Mouse (Mus musculus) ES-E14 (cell line): ENCODE data around the gene Cort. TPM values are rescaled to one million over a fixed set of nuclear protein-coding genes. Genes with fewer than 3 reads are reported as not detected.
A peak's percentile ranks its signal among the peaks of the same experiment; 100 is the strongest.

Experiments
- DNase-seq: peaks from one replicate; pipeline ENCODE4 v3.0.0-alpha.2; 2013; ENCODE audit warnings: low read depth, low spot score
- H3K27ac ChIP-seq: 2 replicates; pipeline ENCODE4 v1.5.1; 2012; ENCODE audit warnings: low read depth, mild to moderate bottlenecking, low read length, moderate library complexity, mixed read lengths; ENCODE audit not compliant: poor library complexity, insufficient read depth, severe bottlenecking
- H3K36me3 ChIP-seq: 2 replicates; pipeline ENCODE4 v1.6.1; 2012; ENCODE audit warnings: mild to moderate bottlenecking, low read length, moderate library complexity, mixed read lengths; ENCODE audit not compliant: control insufficient read depth, poor library complexity, insufficient read depth, severe bottlenecking
- H3K4me1 ChIP-seq, 2 experiments: fragments of 150-350 bp in 1 of 2; sonication (generic) in 1 of 2; 2 replicates each; pipeline ENCODE4 v1.6.1; 2012; ENCODE audit warnings: low read length in 2 of 2, mild to moderate bottlenecking in 1 of 2, mixed read lengths in 1 of 2; ENCODE audit not compliant: control insufficient read depth in 2 of 2, insufficient read depth in 2 of 2, poor library complexity in 1 of 2
- H3K4me3 ChIP-seq, 2 experiments: fragments of 150-350 bp in 1 of 2; sonication (generic) in 1 of 2; 2 replicates each; pipeline ENCODE4 v1.5.1; 2012; ENCODE audit warnings: low read length in 2 of 2, low read depth in 1 of 2, mild to moderate bottlenecking in 1 of 2, mixed read lengths in 1 of 2; ENCODE audit not compliant: insufficient read depth in 1 of 2, poor library complexity in 1 of 2, severe bottlenecking in 1 of 2
- H3K9ac ChIP-seq: 2 replicates; pipeline ENCODE4 v1.6.1; 2012; ENCODE audit warnings: low read depth, mild to moderate bottlenecking, low read length, mixed read lengths; ENCODE audit not compliant: poor library complexity, insufficient read depth, severe bottlenecking
- H3K9me3 ChIP-seq: fragments of 150-350 bp; sonication (generic); 2 replicates; pipeline ENCODE4 v1.6.1; 2012; ENCODE audit warnings: low read depth, mild to moderate bottlenecking, low read length; ENCODE audit not compliant: control insufficient read depth, insufficient read depth
- CHD2 ChIP-seq: IDR thresholded peaks from 2 replicates; pipeline ENCODE4 v1.6.1; 2014; ENCODE audit warnings: mild to moderate bottlenecking, low read depth, low read length, inconsistent platforms
- HCFC1 ChIP-seq: IDR thresholded peaks from 2 replicates; pipeline ENCODE4 v1.6.1; 2012; ENCODE audit warnings: low read length, inconsistent platforms, borderline replicate concordance; ENCODE audit not compliant: insufficient read depth
- MAFK ChIP-seq: IDR thresholded peaks from 2 replicates; pipeline ENCODE4 v1.6.1; 2014; ENCODE audit warnings: mild to moderate bottlenecking, low read depth, low read length, inconsistent platforms; ENCODE audit not compliant: insufficient read depth
- ZC3H11A ChIP-seq: IDR thresholded peaks from 2 replicates; pipeline ENCODE4 v1.6.1; 2012; ENCODE audit warnings: low read depth, mild to moderate bottlenecking, inconsistent platforms, low read length, borderline replicate concordance
- ZNF384 ChIP-seq: IDR thresholded peaks from 2 replicates; pipeline ENCODE4 v1.6.1; 2012; ENCODE audit warnings: low read depth, low read length, inconsistent platforms
- in situ Hi-C, 2 experiments: fragments of 600-800 bp; cut with MboI; formaldehyde crosslinking; loops; one replicate each; pipeline ENCODE4 v1.15.1; 2025; ENCODE audit warnings: low sequenced_read_pairs in 2 of 2, inconsistent platforms in 1 of 2; ENCODE audit not compliant: unreplicated experiment in 2 of 2
- total RNA-seq: library from RNA; depleted of rRNA; stranded (reverse); fragments of 300-350 nt; gene quantifications from 2 replicates; pipeline ENCODE4 v1.2.3, GENCODE M21; 2012

Gene Cort
- total RNA-seq, 1 experiment, result 1.7 TPM

DNA sequence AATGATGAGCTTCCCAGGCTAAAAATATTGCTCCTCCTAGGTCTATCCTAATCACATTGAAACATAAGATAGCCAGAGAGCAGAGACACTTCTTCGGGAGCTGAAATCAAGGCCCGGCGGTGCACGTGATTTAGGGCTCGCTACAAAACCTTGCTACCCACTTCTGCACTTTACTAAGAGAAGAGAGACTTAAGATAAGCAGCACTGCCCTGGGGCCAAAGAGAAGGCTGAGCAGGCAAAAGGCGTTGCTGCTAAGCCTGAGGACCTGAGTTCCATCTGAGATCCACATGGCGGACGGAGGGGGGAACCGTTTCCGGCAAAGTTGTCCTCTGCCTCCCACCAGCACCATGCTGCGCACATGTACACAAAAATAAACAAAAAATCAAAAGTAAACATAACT lies 28.0 kb downstream of the Cort start:
- no peak for TF ChIP-seq MAFK
- no peak for TF ChIP-seq HCFC1
- no peak for DNase-seq
- Histone ChIP-seq H3K9me3 (no peaks in the 10 kb centered on the region), H3K9ac (peak overlapping the region; percentile 84), H3K27ac (peak overlapping the region; percentile 49), H3K36me3 (peaks cover 3% of the 10 kb centered on the region; the same call in 1 of the 2 replicates), H3K4me3 (peak overlapping the region; percentile 79 to 100), H3K4me1 (peaks cover 0 to 3% of the 10 kb centered on the region in 2 experiments; a peak in 1 of 4 replicates)
- in situ Hi-C loops, result no loop called here

DNA sequence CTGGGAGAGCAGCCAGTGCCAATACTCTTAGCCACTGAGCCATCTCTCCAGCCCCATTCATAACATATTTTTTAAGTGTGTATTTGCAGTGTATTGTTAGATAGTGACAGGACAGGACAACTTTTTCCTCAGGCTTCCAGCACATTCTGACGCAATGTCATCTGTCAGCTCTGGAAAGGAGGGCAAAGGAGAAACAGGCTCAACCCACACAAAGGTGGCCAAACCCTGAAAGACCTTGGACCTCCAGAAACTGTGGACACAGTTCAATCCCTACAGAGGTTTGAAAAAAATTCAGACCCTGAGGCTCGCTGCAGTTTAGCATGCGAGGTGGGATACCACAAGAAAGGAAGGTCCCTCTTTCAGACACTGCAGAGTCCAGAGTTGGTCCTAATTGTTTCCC lies 28.6 kb downstream of the Cort start:
- Histone ChIP-seq H3K9ac (peak overlapping the region; percentile 84; the same call in 1 of the 2 replicates), H3K36me3 (peaks cover 3% of the 10 kb centered on the region; the same call in 1 of the 2 replicates), H3K27ac (no peak overlapping the region), H3K4me1 (peaks cover 0 to 3% of the 10 kb centered on the region in 2 experiments; a peak in 1 of 4 replicates), H3K9me3 (no peaks in the 10 kb centered on the region), H3K4me3 (peak overlapping the region in 1 of 2 experiments; percentile 100; a peak in 2 of 4 replicates)
- in situ Hi-C loops, result no loop called here
- TF ChIP-seq ZNF384, result no peak
- TF ChIP-seq ZC3H11A, result no peak
- TF ChIP-seq HCFC1, result no peak
- no peak for TF ChIP-seq MAFK
- no peak for TF ChIP-seq CHD2
- DNase-seq, result no peak

DNA sequence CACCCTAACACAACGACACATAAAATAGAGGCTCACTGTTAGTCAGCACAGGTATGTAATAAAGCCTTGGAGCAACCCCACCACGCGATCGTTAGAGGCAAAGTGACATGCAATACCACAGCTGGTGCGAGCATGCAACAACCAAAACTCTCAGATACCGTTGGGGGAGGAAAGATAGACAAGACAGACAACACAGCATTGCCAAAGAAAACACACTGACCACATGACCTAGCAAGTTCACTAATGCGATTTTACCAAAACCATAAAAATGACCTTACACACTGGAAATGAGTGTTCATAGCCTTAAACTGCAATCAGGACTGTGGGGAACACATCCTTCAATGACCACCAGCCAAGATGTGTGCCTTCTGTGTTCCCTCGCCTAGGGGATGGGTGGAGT lies 35.2 kb downstream of the Cort start:
- peaks cover 0 to 7% of the 10 kb centered on the region in 2 experiments; a peak in 1 of 4 replicates for H3K4me1 ChIP-seq
- H3K36me3 ChIP-seq, result no peaks in the 10 kb centered on the region
- no peak overlapping the region for H3K4me3 ChIP-seq
- H3K9ac ChIP-seq, result no peak overlapping the region
- no peak overlapping the region for H3K27ac ChIP-seq
- no peak for DNase-seq
- TF ChIP-seq CHD2 (no peak), HCFC1 (no peak), ZNF384 (no peak), MAFK (no peak), ZC3H11A (no peak)
- in situ Hi-C loops, result no loop called here
- H3K9me3 ChIP-seq, result no peaks in the 10 kb centered on the region

DNA sequence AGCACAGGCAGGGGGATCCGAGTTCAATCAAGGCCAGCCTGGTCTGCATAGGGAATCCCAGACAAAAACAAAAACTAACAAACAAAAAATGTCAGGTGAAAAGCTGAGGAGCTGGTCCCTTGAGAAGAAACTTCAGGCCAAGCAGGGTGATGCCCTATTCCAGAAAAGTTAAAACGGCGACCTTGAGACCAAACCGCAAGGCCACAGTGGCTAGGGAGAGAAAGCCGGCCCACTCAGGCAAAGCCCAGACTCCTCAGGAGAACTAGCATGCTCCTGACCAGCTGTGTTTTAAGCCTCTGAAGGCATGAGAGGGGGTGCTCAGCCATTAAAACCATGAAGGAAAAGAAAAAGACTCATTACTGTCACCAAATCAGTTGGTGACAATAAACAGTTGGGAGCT lies 41.2 kb downstream of the Cort start:
- Histone ChIP-seq H3K27ac (no peak overlapping the region), H3K9me3 (no peaks in the 10 kb centered on the region), H3K4me3 (no peak overlapping the region), H3K4me1 (peaks cover 0 to 15% of the 10 kb centered on the region in 2 experiments; a peak in 1 of 4 replicates), H3K9ac (no peak overlapping the region), H3K36me3 (no peaks in the 10 kb centered on the region; the same call in 1 of the 2 replicates)
- DNase-seq, result no peak
- TF ChIP-seq CHD2 (no peak), ZC3H11A (no peak), HCFC1 (no peak), MAFK (no peak), ZNF384 (no peak)
- in situ Hi-C loops, result loop anchor here in 1 of 2 experiments (10.0 kb wide), 1 partner anchor 391 kb away; no protein-coding TSS in a partner anchor

DNA sequence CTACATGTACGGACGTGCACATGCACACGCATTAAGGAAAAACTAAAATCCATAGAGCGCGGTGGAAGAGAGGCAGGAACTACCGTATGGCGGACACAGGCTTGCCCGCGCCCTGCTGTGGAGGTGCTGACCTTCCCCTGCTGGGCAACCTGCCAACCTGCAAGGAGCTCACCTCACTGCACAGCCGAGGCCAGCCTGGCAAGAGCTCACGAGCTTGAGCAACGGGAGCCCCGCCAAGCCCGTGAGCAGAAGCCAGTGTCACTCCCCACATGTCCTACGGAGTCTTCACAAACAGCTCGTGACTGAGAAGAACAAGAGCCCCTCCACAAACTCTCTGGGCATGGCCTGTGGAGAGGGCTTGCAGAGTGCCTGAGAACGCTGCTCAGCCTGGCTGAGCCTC lies 45.0 kb downstream of the Cort start:
- no peak for DNase-seq
- H3K4me3 ChIP-seq, result peak overlapping the region in 1 of 2 experiments; percentile 7; a peak in 1 of 4 replicates
- H3K36me3 ChIP-seq, result no peaks in the 10 kb centered on the region; the same call in 1 of the 2 replicates
- H3K9me3 ChIP-seq, result no peaks in the 10 kb centered on the region
- H3K4me1 ChIP-seq, result peaks cover 0 to 7% of the 10 kb centered on the region in 2 experiments; a peak in 2 of 4 replicates
- TF ChIP-seq ZC3H11A (no peak), CHD2 (no peak), MAFK (no peak), HCFC1 (no peak), ZNF384 (no peak)
- H3K27ac ChIP-seq, result no peak overlapping the region
- in situ Hi-C loops, result loop anchor here in 1 of 2 experiments (10.0 kb wide), 1 partner anchor 387 kb away; no protein-coding TSS in a partner anchor
- no peak overlapping the region; the same call in 1 of the 2 replicates for H3K9ac ChIP-seq
